Mouse (Mus musculus): ENCODE measurements around the gene Socs2. TPM values are rescaled to one million over a fixed set of nuclear protein-coding genes. Genes with fewer than 3 reads are reported as not detected.

Socs2 gene
- total RNA-seq, 2 experiments from 2014 or later, result 34.3 to 39.3 TPM

GRCm38 (mm10) chr10:95348457-95348856 is 68.5 kb downstream of the Socs2 start:
- no peak for DNase-seq

- DNase-seq, result no peak
Measured at GRCm38 (mm10) chr10:95347776-95348175, 69.2 kb downstream of the Socs2 start.

- DNase-seq, result no peak
Measured at GRCm38 (mm10) chr10:95342833-95343590, 74.0 kb downstream of the Socs2 start.

- no peak for DNase-seq
Measured at GRCm38 (mm10) chr10:95340676-95341075, 76.3 kb downstream of the Socs2 start.

- no peak for DNase-seq
Measured at GRCm38 (mm10) chr10:95337589-95337988, 79.4 kb downstream of the Socs2 start.

- peak; percentile 60 to 66 for DNase-seq
Measured at GRCm38 (mm10) chr10:95336781-95337544, 80.0 kb downstream of the Socs2 start.

Other genes with a start within 250 kb of the Socs2 start
- 1 to 10 TPM; 6.4 to 8.4 TPM for gene Cradd, start 93.0 kb downstream of the Socs2 start, total RNA-seq (2021)
- gene Mrpl42, start 84.8 kb upstream of the Socs2 start, total RNA-seq (2021), result 100 to 1,000 TPM; 389 to 421 TPM
- gene Ube2n, start 98.0 kb upstream of the Socs2 start, total RNA-seq (2021), result 10 to 100 TPM; 86.6 to 91.4 TPM
- 100 to 1,000 TPM; 308 to 356 TPM for gene Nudt4, start 147.0 kb upstream of the Socs2 start, total RNA-seq (2021)